Mouse (Mus musculus) Muller cell, postnatal 12 days (primary cell): ENCODE measurements at regions not wholly inside any gene's neighbourhood (a gene's known extent, or its start where the extent isn't known, plus 50 kb on each side); places are given as distances from the start of the nearest gene placed in this dataset.

ENCODE experiments used
- DNase-seq: peaks from one replicate; pipeline ENCODE4 v3.0.0-alpha.2; 2015; ENCODE audit errors: inconsistent ontology term

- no peak for DNase-seq
Measured at GRCm38 (mm10) chr1:155472112-155472955, 55.1 kb upstream of the Xpr1 start.

GRCm38 (mm10) chr1:155472956-155473646 lies 55.9 kb upstream of the Xpr1 start:
- no peak for DNase-seq

GRCm38 (mm10) chr1:155474973-155475372 lies 57.8 kb upstream of the Xpr1 start:
- peak; percentile 22 for DNase-seq

GRCm38 (mm10) chr1:155476237-155476636 lies 59.0 kb upstream of the Xpr1 start:
- DNase-seq: no peak

GRCm38 (mm10) chr1:155482148-155482547 lies 64.9 kb upstream of the Xpr1 start:
- DNase-seq: no peak

GRCm38 (mm10) chr1:155482760-155483159 lies 65.5 kb upstream of the Xpr1 start:
- DNase-seq: no peak

- no peak for DNase-seq
Measured at GRCm38 (mm10) chr1:155483693-155484092, 66.5 kb upstream of the Xpr1 start.

GRCm38 (mm10) chr1:155487796-155488195 lies 70.1 kb upstream of the Acbd6 start:
- no peak for DNase-seq

- DNase-seq: no peak
Measured at GRCm38 (mm10) chr1:155488966-155489661, 68.8 kb upstream of the Acbd6 start.

GRCm38 (mm10) chr1:155490131-155490530 lies 67.8 kb upstream of the Acbd6 start:
- DNase-seq: no peak

- no peak for DNase-seq
Measured at GRCm38 (mm10) chr1:155491205-155492026, 66.5 kb upstream of the Acbd6 start.

- DNase-seq: no peak
Measured at GRCm38 (mm10) chr1:155493333-155493732, 64.6 kb upstream of the Acbd6 start.

GRCm38 (mm10) chr1:155493799-155494198 lies 64.1 kb upstream of the Acbd6 start:
- no peak for DNase-seq

- DNase-seq: no peak
Measured at GRCm38 (mm10) chr1:155494347-155494746, 63.6 kb upstream of the Acbd6 start.

GRCm38 (mm10) chr1:155499735-155500134 lies 58.2 kb upstream of the Acbd6 start:
- no peak for DNase-seq

GRCm38 (mm10) chr1:155502867-155503266 lies 55.1 kb upstream of the Acbd6 start:
- no peak for DNase-seq

GRCm38 (mm10) chr1:155504581-155505328 lies 53.2 kb upstream of the Acbd6 start:
- DNase-seq: peak; percentile 75

GRCm38 (mm10) chr1:155505361-155506077 lies 52.4 kb upstream of the Acbd6 start:
- DNase-seq: no peak
